Mouse (Mus musculus) hematopoietic stem cell, adult 5-6 weeks (primary cell): ENCODE results near the gene Gla. TPM values are rescaled to one million over a fixed set of nuclear protein-coding genes. Genes with fewer than 3 reads are reported as not detected.

Experiments used
- ATAC-seq, 2 experiments: fragments of 125-278 bp in 1 of 2; replicated peaks in 1 of 2; 2 replicates each; pipeline ENCODE4 v1.8.0; 2016 to 2017; ENCODE audit warnings: inconsistent platforms in 2 of 2, mild to moderate bottlenecking in 2 of 2, moderate number of reproducible peaks in 2 of 2, low read depth in 1 of 2, moderate TSS enrichment in 1 of 2; ENCODE audit not compliant: low FRiP score in 2 of 2, poor library complexity in 2 of 2, severe bottlenecking in 2 of 2, insufficient read depth in 1 of 2, low TSS enrichment in 1 of 2
- total RNA-seq: library from RNA; stranded (forward); fragments of 172-1452, 232-1000 nt; gene quantifications from 2 replicates; pipeline ENCODE4 v1.2.3, GENCODE M21; 2017

Gla gene
- total RNA-seq, 1 experiment from 2014 or later, result 7.7 TPM

GRCm38 (mm10) chrX:134601380-134602120 is 625 bp upstream of the Gla start:
- peak; percentile 39 to 44; a peak in 3 of 4 replicates for ATAC-seq

GRCm38 (mm10) chrX:134599922-134600565 is 881 bp downstream of the Gla start:
- ATAC-seq, result no peak; a peak in 1 of 4 replicates

- ATAC-seq, result no peak
These were observed 11.1 kb downstream of the Gla start for GRCm38 (mm10) chrX:134589836-134590235.

- ATAC-seq, result no peak
These were observed 11.9 kb downstream of the Gla start for GRCm38 (mm10) chrX:134588997-134589396.

GRCm38 (mm10) chrX:134588261-134588660 is 12.7 kb downstream of the Gla start:
- no peak for ATAC-seq

- no peak for ATAC-seq
These were observed 14.5 kb downstream of the Gla start for GRCm38 (mm10) chrX:134586447-134586846.

- peak; percentile 85 to 92 for ATAC-seq
These were observed 15.6 kb downstream of the Gla start, which contains the start of gene Rpl36a for GRCm38 (mm10) chrX:134585103-134586002. TSS of gene Rpl36a (plus strand) at chrX:134585654.

- ATAC-seq, result peak; percentile 23 to 30; a peak in 1 of 4 replicates
These were observed 17.8 kb downstream of the Gla start, which contains the start of gene Btk for GRCm38 (mm10) chrX:134582888-134583669. TSS of gene Btk (minus strand) at chrX:134583570.

- ATAC-seq, result no peak
These were observed 18.7 kb downstream of the Gla start for GRCm38 (mm10) chrX:134582270-134582669.

- ATAC-seq, result no peak
These were observed 20.2 kb downstream of the Gla start for GRCm38 (mm10) chrX:134580528-134581305.

- ATAC-seq, result no peak
These were observed 23.0 kb downstream of the Gla start for GRCm38 (mm10) chrX:134577896-134578295.

- ATAC-seq, result no peak; a peak in 1 of 4 replicates
These were observed 34.2 kb downstream of the Gla start for GRCm38 (mm10) chrX:134566536-134567222.

- ATAC-seq, result peak in 1 of 2 experiments; percentile 32; a peak in 1 of 4 replicates
These were observed 36.6 kb downstream of the Gla start for GRCm38 (mm10) chrX:134564326-134564725.

- ATAC-seq, result no peak
These were observed 46.5 kb downstream of the Gla start for GRCm38 (mm10) chrX:134554425-134554824.

- ATAC-seq, result no peak
These were observed 47.6 kb downstream of the Gla start for GRCm38 (mm10) chrX:134553326-134553725.

- peak in 1 of 2 experiments; percentile 32; a peak in 1 of 4 replicates for ATAC-seq
These were observed 50.0 kb downstream of the Gla start for GRCm38 (mm10) chrX:134550903-134551302.
